Mouse (Mus musculus) monocyte, adult 59 days (primary cell): Measurements from ENCODE around the gene Serpinb1c. TPM values are rescaled to one million over a fixed set of nuclear protein-coding genes. Genes with fewer than 3 reads are reported as not detected.

ENCODE experiments used
- total RNA-seq, 2 experiments: library from RNA; stranded (reverse); gene quantifications; one replicate each; pipeline ENCODE4 v1.2.4; 2023

Serpinb1c gene
- total RNA-seq, result not detected

GRCm38 (mm10) chr13:32898111-32898510 lies at the start of gene Serpinb1c:
Gene Serpinb1c (minus strand): TSS chr13:32898211.

DNA sequence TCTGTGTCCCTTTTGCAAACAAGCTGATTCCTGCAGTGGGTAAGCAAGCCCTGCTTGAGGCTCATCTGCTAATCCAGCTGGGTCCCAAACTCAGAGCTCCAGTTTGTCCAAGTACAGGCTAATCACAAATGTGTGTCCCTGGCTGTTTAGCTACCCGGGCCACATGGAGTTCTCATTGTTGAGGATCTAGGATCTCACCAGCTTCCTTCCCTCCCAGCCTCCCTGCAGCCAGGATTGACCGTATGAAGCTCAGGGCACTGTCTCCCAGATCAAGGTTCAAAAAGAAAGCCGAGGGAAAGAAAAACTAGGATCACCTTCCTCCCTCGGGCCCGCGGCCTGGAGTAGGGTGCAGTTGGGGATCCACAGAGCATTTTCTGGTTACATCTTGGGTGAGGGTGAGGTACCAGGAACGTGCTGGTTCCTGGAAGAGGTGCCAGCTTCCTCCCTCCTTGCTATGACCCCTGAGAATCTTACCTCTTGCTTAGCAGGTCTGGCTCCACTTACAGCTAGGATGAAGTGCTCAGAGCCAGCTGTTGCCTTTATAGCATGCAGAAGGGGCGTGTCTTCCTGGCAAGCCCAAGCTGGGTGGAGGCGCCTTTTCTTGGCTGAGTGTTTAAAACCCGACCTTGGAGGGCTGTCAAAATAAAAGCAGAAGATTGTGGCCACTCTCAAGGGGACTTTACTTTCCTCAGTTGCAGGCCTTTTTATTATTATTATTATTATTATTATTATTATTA lies 47.2 kb downstream of the Serpinb1c start, which contains the start of gene Serpinb1a:
Gene Serpinb1a, minus strand, starts transcription at position 518 of the 737 bp plus-strand sequence.

Other genes starting within 250 kb of the Serpinb1c start
- gene Mylk4, start 114.3 kb downstream of the Serpinb1c start, total RNA-seq, result not detected
- gene Wrnip1, start 96.2 kb downstream of the Serpinb1c start, total RNA-seq, result 10 to 100 TPM; 15.8 to 18.0 TPM
- not detected for gene D930007J09Rik, start 95.4 kb downstream of the Serpinb1c start, total RNA-seq
- 10 to 100 TPM in 1 of 2 experiments, 1 to 10 TPM in 1; 7.0 to 12.6 TPM for gene Serpinb1a, start 47.0 kb downstream of the Serpinb1c start, total RNA-seq
- gene Serpinb6b, start 67.0 kb upstream of the Serpinb1c start, total RNA-seq, result 1 to 10 TPM; 2.1 to 2.4 TPM
- gene Serpinb9, start 105.0 kb upstream of the Serpinb1c start, total RNA-seq, result 1 to 10 TPM; 3.6 to 3.7 TPM
- gene Serpinb9b, start 129.2 kb upstream of the Serpinb1c start, total RNA-seq, result not detected
- gene Serpinb1b, start 180.4 kb upstream of the Serpinb1c start, total RNA-seq, result under 1 TPM in 1 of 2 experiments, not detected in 1; 0.39 TPM